Mouse (Mus musculus): ENCODE measurements around the gene Tjp3. TPM values are rescaled to one million over a fixed set of nuclear protein-coding genes. Genes with fewer than 3 reads are reported as not detected.

Gene Tjp3
- polyA plus RNA-seq, 1 experiment, result 42.7 TPM

GRCm38 (mm10) chr10:81277676-81278075, 13.7 kb downstream of the Tjp3 start:
- peak overlapping the region; percentile 7 for H3K4me3 ChIP-seq (ENCODE audit: low read depth, low read length)
- H3K9ac ChIP-seq (ENCODE audit: low read depth, poor library complexity, severe bottlenecking), result peak overlapping the region; percentile 29; the same call in 1 of the 2 replicates
- TF ChIP-seq POLR2A (IDR thresholded peaks at IDR 0.05; ENCODE audit: insufficient read depth, low read length) (no peak), CTCF (IDR thresholded peaks at IDR 0.05; ENCODE audit: low read depth, low read length) (peak; percentile 49)
- H3K9me3 ChIP-seq (replicated peaks; ENCODE audit: control insufficient read depth, insufficient read depth, low read length, poor library complexity, severe bottlenecking), result no peaks in the 10 kb centered on the region
- H3K36me3 ChIP-seq (ENCODE audit: control insufficient read depth, insufficient read depth, low read length, poor library complexity, severe bottlenecking), result no peaks in the 10 kb centered on the region
- H3K27me3 ChIP-seq (ENCODE audit: control insufficient read depth, insufficient read depth, low read length, poor library complexity, severe bottlenecking), result no peaks in the 10 kb centered on the region
- no peak overlapping the region for H3K27ac ChIP-seq (ENCODE audit: insufficient read depth, low read length)
- peaks cover 4% of the 10 kb centered on the region for H3K4me1 ChIP-seq (ENCODE audit: control insufficient read depth, insufficient read depth, low read length)

GRCm38 (mm10) chr10:81273842-81274241, 17.5 kb downstream of the Tjp3 start:
- Histone ChIP-seq H3K9me3 (replicated peaks; ENCODE audit: control insufficient read depth, insufficient read depth, low read length, poor library complexity, severe bottlenecking) (no peaks in the 10 kb centered on the region), H3K27me3 (ENCODE audit: control insufficient read depth, insufficient read depth, low read length, poor library complexity, severe bottlenecking) (no peaks in the 10 kb centered on the region), H3K9ac (ENCODE audit: low read depth, poor library complexity, severe bottlenecking) (no peak overlapping the region), H3K36me3 (ENCODE audit: control insufficient read depth, insufficient read depth, low read length, poor library complexity, severe bottlenecking) (0 out of 2 replicates have a peak, but pooled peaks cover 3% of the 10 kb centered on the region), H3K4me1 (ENCODE audit: control insufficient read depth, insufficient read depth, low read length) (peaks cover 2% of the 10 kb centered on the region), H3K4me3 (ENCODE audit: low read depth, low read length) (no peak overlapping the region), H3K27ac (ENCODE audit: insufficient read depth, low read length) (no peak overlapping the region)
- TF ChIP-seq POLR2A (IDR thresholded peaks at IDR 0.05; ENCODE audit: insufficient read depth, low read length), result no peak
- no peak for TF ChIP-seq CTCF (IDR thresholded peaks at IDR 0.05; ENCODE audit: low read depth, low read length)
- TF ChIP-seq EP300 (IDR thresholded peaks at IDR 0.05; ENCODE audit: insufficient read depth, low read depth, low read length), result no peak

- Histone ChIP-seq H3K27ac (ENCODE audit: insufficient read depth, low read length) (no peak overlapping the region), H3K27me3 (ENCODE audit: control insufficient read depth, insufficient read depth, low read length, poor library complexity, severe bottlenecking) (no peaks in the 10 kb centered on the region), H3K4me1 (ENCODE audit: control insufficient read depth, insufficient read depth, low read length) (no peaks in the 10 kb centered on the region), H3K4me3 (ENCODE audit: low read depth, low read length) (no peak overlapping the region; the same call in 1 of the 2 replicates), H3K9me3 (replicated peaks; ENCODE audit: control insufficient read depth, insufficient read depth, low read length, poor library complexity, severe bottlenecking) (no peaks in the 10 kb centered on the region), H3K9ac (ENCODE audit: low read depth, poor library complexity, severe bottlenecking) (no peak overlapping the region), H3K36me3 (ENCODE audit: control insufficient read depth, insufficient read depth, low read length, poor library complexity, severe bottlenecking) (0 out of 2 replicates have a peak, but pooled peaks cover 3% of the 10 kb centered on the region)
- TF ChIP-seq CTCF (IDR thresholded peaks at IDR 0.05; ENCODE audit: low read depth, low read length) (no peak), POLR2A (IDR thresholded peaks at IDR 0.05; ENCODE audit: insufficient read depth, low read length) (no peak), EP300 (IDR thresholded peaks at IDR 0.05; ENCODE audit: insufficient read depth, low read depth, low read length) (no peak)
These were observed 19.0 kb downstream of the Tjp3 start for GRCm38 (mm10) chr10:81272356-81272755.

- Histone ChIP-seq H3K4me1 (ENCODE audit: control insufficient read depth, insufficient read depth, low read length) (no peaks in the 10 kb centered on the region), H3K27me3 (ENCODE audit: control insufficient read depth, insufficient read depth, low read length, poor library complexity, severe bottlenecking) (no peaks in the 10 kb centered on the region), H3K4me3 (ENCODE audit: low read depth, low read length) (peak overlapping the region; percentile 98), H3K9ac (ENCODE audit: low read depth, poor library complexity, severe bottlenecking) (peak overlapping the region; percentile 86), H3K9me3 (replicated peaks; ENCODE audit: control insufficient read depth, insufficient read depth, low read length, poor library complexity, severe bottlenecking) (no peaks in the 10 kb centered on the region), H3K27ac (ENCODE audit: insufficient read depth, low read length) (no peak overlapping the region), H3K36me3 (ENCODE audit: control insufficient read depth, insufficient read depth, low read length, poor library complexity, severe bottlenecking) (0 out of 2 replicates have a peak, but pooled peaks cover 5% of the 10 kb centered on the region)
- TF ChIP-seq POLR2A (IDR thresholded peaks at IDR 0.05; ENCODE audit: insufficient read depth, low read length) (no peak), CTCF (IDR thresholded peaks at IDR 0.05; ENCODE audit: low read depth, low read length) (no peak), EP300 (IDR thresholded peaks at IDR 0.05; ENCODE audit: insufficient read depth, low read depth, low read length) (no peak)
These were observed 22.6 kb downstream of the Tjp3 start for GRCm38 (mm10) chr10:81268643-81269412.

GRCm38 (mm10) chr10:81268056-81268455, 23.3 kb downstream of the Tjp3 start:
- no peaks in the 10 kb centered on the region for H3K9me3 ChIP-seq (replicated peaks; ENCODE audit: control insufficient read depth, insufficient read depth, low read length, poor library complexity, severe bottlenecking)
- no peak for TF ChIP-seq CTCF (IDR thresholded peaks at IDR 0.05; ENCODE audit: low read depth, low read length)
- TF ChIP-seq POLR2A (IDR thresholded peaks at IDR 0.05; ENCODE audit: insufficient read depth, low read length), result peak; percentile 45
- H3K27ac ChIP-seq (ENCODE audit: insufficient read depth, low read length), result no peak overlapping the region
- peak overlapping the region; percentile 86 for H3K9ac ChIP-seq (ENCODE audit: low read depth, poor library complexity, severe bottlenecking)
- no peaks in the 10 kb centered on the region for H3K4me1 ChIP-seq (ENCODE audit: control insufficient read depth, insufficient read depth, low read length)
- H3K36me3 ChIP-seq (ENCODE audit: control insufficient read depth, insufficient read depth, low read length, poor library complexity, severe bottlenecking), result 0 out of 2 replicates have a peak, but pooled peaks cover 5% of the 10 kb centered on the region
- H3K4me3 ChIP-seq (ENCODE audit: low read depth, low read length), result peak overlapping the region; percentile 98
- no peaks in the 10 kb centered on the region for H3K27me3 ChIP-seq (ENCODE audit: control insufficient read depth, insufficient read depth, low read length, poor library complexity, severe bottlenecking)

Data from ES-Bruce4 (cell line).